Mouse (Mus musculus) adrenal gland, postnatal 4 days (tissue): ENCODE measurements around the gene Hepacam2. TPM values are rescaled to one million over a fixed set of nuclear protein-coding genes. Genes with fewer than 3 reads are reported as not detected.
"Not testable (repeated sequence)": the region's sequence is repeated elsewhere in the genome, so short reads cannot be mapped to it uniquely, and the experiment has no call there.

ENCODE experiments used
- DNase-seq, 2 experiments: peaks; one replicate each; pipeline ENCODE4 v3.0.0; 2021 to 2022; ENCODE audit warnings: low spot score in 2 of 2, mixed read lengths in 2 of 2
- long read RNA-seq, 2 experiments: library from polyadenylated mRNA; stranded (forward); transcript quantifications; one replicate each; pipeline ENCODE4 v2.0.0; 2021
- total RNA-seq, 2 experiments: library from RNA; stranded (reverse); gene quantifications; 2 replicates each; pipeline ENCODE4 v1.2.3; 2021

Hepacam2 gene
- total RNA-seq, result 1 to 10 TPM in 1 of 2 experiments, not detected in 1; 2.6 TPM
- long read RNA-seq, experiment 1, result 0 reads
- long read RNA-seq, experiment 2, partial matches to known transcripts, result 0 of 2 reads
- long read RNA-seq, experiment 2, other reads (novel, unspliced or antisense), result 0 of 2 reads

DNA sequence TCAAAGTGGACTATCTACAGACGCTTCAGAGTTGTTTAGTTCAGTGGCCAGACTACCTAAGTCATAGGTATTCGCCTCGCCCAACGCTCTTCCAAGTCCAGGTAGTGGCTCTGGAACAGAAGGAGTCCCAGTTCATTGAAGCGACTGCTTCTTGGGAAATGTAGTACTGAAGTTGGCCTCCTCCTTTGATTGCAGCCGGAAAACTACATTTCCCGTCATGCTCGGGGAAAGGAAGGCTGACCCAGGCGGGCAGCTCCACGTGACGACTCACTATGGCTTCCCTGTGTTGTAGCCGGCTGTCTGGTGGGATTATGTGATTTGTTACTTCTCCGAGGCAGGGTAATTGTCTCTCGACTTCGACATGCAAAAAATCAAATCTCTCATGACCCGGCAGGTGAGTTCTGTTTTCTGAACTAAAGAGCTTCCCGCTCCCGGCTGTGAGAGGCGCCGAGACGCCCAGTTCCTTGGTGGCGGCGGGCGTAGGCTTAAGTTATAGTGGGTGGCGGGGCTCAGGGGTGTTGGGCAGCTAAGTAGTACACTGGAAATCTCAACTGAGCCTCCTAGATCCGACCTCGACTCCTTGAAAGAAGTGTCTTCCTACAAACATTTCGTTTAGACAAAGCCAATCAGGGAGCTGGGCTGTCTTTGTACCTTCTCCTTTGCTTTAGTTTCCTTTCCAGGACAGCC lies at the start of gene Hepacam2, which contains the start of gene Vps50:
Gene Hepacam2 (minus strand): TSS at position 137 of the 687 bp plus-strand sequence.
Gene Vps50 (plus strand): TSS at position 221 of the 687 bp plus-strand sequence.
- peak; percentile 48 to 69 for DNase-seq

DNA sequence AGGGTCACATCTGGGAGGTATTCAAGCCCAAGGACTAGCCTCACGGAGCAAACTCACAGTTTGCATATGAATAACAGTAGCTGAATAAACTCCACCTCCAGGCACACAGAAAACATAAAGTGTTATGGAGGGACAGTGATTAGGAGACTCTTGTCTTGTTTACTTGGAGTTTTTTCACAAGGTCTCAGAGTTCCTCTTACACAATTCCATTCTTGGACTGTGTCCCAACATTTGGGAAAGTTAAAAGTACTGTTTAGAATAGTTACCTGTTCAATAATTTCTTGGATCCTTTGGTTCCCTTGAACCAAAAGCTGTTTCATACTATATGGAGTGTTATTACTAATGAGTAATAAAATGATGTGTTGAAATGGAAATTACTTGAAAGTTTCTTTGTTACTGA lies 46.9 kb upstream of the Hepacam2 start:
- DNase-seq, result no peak

DNA sequence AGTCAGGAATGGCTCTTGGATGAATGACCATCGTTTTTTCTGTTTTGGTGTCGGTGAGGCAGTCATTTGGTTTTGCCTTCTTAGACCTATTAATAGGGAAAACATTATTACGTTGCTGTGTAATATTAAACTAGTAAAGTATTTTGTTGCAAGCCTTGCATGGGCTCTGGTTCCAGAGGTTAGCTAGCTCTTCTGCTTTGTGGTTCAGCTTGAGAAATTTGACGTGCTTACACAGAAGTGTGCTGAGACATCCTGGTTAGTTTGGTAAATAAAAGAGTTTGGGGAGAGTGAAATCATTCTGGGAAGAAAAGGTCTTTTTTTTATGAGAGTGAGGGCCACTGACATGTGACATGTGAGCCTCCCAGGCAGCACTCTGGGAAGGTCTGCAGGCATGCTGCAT lies 45.8 kb upstream of the Hepacam2 start:
- DNase-seq, result no peak

DNA sequence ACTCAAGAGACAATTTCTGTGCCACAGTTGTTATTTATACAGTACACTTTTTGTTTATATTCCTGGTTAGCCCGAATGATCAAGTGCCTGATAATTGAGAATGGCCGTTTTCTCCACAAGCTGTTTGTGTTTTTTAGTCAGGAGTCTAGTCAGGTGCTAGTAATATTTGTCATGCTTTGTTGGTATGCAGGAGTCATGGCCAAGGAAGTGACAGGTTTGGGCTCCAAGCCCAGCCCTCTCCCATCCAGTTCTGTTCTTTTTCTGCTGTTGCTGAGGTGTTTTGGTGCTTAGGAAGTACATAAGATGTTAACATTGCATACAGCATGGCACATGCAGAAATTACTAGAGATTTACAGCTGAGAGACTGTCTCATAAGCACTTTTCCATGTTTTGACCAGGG lies 41.4 kb upstream of the Hepacam2 start:
- no peak for DNase-seq

DNA sequence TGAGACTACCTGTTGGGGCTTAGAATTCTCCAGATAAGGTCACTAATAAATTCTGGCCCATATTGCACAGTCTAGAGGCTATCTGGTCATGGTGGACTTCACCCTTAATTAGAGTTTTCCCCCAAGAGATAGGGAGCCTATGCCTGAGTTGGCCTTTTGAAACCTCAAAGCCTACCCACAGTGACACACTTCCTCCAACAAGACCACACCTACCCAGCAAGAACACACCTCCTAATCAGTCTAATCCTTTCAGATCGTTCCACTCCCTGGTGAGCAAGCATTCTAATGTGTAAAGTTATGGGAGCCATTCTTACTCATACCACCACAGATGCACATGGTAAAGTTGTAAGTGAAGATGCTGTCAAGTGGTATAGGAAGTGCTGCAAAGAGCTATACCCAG lies 38.0 kb upstream of the Hepacam2 start:
- DNase-seq, result no peak

DNA sequence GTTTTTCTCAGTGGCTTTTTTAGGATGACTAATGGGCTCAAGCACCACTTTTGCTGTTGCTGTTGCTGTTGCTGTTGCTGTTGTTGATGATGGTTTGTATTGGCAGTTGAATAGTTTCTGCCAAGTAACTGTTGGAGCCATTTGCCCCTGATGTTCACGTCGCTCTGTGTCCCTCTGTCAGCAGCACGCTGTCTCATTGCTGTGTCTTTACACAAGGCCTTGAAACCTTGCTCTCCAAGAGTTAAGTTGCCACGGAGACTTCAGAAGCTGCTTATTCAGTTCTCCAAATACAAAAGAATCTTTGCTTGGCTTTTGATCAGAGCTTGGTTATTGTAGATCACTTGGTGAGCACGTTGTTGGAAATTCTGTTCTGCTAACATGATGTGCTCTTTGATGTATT lies 33.3 kb upstream of the Hepacam2 start:
- no peak for DNase-seq

DNA sequence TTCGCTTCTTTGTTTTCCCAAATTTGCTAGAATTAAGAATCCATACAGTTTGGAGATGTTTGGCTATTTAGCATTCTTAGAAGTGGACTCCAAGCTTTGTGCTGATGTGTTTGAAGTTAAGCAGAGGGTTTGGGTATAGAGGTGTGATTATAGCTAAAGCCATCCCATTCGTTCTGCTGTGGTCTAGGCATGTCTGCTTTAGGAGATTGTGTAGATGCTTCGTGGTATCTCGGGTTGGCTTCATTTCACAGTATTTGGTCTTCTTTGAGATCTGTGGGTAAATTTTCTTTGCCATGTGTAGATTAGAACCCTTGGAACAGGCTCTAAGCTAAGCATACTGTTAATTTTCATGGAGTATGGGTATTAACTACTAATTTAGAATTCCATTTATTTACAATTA lies 30.1 kb upstream of the Hepacam2 start:
- no peak for DNase-seq

DNA sequence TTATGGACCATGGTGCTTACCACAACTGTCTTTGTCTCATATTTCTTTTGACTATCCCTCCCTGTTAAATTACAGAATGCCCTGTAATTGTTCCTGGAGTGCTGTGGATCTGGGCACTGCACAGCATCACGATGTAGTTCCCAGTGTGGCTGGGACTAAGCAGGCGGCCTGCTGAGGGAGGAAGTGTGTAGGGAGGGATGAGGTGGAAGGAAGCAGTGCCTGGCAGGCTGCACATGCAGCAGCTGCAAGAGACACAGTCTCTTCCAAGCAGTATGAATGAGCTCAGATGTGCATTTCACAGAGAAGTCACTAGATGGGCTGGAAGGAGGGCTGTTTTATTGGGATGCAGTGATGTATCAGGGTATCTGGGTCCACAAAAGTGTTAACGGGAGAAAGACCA lies 14.5 kb upstream of the Hepacam2 start:
- DNase-seq, result no peak

DNA sequence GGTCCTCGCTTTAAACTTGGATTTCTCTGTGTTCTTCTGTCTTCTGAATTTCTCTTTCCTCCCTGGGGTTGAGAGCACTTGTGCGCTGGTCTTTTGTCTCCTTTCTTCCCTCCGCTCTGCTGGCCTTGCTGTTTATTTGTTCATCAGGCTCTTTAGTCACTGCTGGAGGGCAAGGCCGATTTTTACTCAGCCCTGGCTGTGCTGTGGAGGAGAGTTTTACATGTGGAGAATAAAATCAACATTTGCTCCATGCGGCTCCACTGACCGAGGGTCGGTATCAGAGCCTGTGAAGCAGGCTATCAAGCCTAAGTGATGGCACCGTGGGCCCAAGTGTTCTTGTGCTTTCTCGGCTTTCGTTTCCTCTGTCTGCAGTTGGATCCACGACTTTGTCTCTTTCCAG lies 13.5 kb upstream of the Hepacam2 start:
- DNase-seq, result no peak

DNA sequence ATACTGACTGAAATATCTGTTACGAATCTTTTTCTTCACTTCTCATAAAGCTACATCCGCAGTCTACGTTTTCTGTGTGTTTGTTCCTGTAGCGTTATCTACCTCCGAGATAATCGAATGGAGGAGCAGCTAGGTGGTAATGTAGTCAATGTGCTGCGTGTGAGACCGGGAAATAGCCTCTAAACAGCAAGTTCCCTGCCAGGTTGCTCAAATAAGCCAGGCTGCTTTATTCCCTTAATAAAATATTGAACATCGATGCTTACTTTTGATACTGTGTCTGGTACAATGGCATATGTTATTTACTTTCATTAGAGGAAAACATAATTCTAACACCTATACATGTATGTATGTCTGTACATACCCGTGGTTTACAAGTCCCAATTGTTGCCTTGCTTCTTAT lies 13.0 kb upstream of the Hepacam2 start:
- no peak for DNase-seq

DNA sequence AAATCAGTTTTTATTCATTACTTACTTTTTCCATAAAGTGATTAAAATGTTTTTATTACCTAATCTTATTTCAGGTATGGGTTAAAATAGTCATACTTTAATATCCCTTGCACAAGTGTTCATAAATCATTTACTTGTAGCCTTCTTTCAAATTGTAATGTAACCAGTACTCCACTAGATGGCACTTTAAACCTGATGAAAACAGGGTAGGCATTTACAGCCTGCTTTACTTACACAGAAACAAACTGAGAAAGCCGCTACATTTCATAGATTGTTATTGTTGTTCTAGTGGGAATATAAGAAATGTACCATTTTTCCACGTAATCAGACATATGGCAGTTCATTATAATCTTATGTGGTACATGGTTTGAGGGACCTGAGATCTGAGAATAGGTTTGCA lies 11.7 kb upstream of the Hepacam2 start:
- no peak for DNase-seq

DNA sequence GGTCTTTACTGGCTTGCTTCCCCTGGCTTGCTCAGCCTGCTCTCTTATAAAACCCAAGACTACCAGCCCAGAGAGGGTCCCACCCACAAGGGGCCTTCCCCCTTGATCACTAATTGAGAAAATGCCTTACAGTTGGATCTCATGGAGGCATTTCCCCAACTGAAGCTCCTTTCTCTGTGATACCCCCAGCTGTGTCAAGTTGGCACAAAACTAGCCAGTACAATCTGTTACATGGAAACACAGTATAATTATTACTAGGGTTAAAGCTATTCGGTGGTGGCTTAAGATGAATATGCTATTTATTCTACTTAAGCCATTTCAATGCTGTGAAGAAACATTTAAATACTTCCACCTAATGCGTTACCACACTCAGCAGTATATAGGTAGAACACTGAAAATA lies 10.1 kb upstream of the Hepacam2 start:
- DNase-seq, result not testable (repeated sequence)

DNA sequence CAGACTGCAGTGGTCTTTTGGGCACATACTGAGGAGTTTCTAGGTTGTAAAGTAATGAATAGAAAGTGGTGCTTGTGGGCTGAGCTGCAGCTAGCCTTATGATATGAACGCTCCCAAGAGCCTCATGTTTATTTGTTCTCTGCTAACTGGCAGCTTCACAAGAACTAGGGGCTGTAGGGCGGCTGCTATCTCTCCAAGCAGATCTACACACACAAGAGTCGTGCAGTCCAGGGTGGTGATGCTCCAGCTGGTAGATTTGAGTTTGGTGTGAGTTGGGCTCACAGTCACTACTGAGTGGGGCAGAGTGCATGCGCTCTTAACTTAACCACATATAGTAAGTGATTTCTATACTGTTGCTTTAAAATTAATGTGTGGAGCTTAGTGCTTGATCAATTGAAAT lies 9.0 kb upstream of the Hepacam2 start:
- no peak for DNase-seq

DNA sequence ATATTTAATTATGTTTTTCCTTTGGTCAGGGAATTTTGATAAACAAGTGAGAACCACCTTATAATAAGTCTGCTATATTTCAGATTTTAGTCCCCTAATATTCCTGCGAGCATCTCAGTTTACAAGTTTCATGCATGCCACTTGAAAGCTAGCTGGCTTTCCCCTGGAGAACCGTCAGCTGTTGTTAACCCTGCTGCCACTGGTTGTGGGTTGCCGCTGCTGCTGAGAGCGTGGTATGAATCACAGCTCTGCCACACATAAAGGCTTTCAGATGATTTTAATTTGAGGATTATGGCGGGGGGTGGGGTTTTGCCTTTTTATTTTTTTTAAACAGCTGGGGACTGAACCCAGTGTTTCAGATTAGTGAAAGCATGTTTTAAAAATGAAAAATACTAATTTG lies 7.2 kb upstream of the Hepacam2 start:
- DNase-seq, result no peak

DNA sequence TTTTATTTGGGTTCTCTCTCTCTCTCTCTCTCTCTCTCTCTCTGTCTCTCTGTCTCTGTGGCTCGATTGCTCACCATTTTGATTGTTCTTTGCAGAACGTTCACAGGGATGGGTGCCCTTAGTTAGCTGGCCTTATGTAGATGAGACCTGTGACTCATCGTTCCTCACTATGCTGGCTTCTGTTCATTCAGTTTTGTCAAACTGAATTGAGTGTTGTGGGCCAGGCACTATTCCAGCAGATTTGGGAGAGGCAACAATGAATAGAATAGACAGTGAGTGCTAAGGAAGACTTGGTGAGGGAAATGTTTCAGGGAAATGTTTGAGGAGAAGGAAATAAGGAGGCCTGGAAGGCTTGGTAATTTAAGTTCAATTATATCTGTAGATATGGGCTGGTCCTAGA lies 2.2 kb upstream of the Hepacam2 start:
- DNase-seq, result no peak

DNA sequence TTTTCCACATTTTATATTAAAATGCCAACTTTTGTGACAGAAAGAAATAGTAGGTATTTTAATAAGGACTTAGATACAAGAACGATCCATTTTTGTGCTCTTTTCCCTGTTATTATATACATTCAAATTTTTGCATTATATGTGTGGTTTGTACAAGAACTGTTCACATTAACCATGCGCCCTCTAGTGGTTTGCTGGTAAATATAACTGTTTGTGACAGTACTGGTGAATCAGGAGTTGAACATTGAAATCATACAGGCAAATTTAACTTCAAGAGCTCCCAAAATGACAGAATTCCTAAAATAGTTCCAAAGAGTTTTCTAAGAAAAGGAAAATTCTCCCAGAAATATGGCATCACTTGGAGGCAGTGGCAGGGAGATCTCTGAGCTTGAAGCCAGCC lies 1.9 kb downstream of the Hepacam2 start:
- DNase-seq, result no peak

DNA sequence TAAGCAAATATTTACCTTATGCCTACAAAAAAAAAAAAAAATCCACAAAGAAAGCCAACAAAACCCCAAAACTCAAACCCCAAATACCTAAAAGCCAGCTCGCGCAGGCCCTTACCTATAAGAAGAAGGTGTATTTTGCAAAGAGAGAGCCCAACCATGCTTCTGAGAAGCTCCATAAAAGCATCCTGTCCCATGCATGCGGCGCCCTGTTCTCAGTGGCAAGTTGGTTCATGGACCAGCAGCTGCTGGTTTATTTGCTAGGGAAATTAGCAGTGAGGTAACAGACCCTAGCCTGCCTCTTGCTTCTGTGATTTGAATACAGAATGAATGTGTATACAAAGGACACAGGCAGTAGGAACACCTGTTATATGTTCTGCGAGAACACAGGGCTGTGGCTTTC lies 3.8 kb downstream of the Hepacam2 start:
- no peak for DNase-seq

DNA sequence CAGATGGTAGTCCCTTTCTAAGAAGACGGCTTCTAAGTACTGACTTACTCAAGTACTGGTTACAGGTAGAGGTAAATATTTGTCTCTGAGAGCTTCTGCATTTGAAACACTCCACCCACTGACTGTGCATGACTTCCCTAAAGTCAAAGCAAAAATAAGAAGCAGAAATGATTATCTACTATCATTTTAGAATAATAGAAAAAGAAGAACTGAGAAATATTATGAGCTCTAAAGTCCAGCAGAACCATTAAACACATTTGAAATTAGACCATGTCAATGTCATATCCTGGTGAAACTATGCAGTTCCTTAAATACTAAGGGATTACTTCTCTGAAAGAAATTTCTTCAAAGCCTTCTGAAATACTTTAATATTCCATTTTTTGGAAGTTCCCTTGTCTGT lies 10.7 kb downstream of the Hepacam2 start:
- DNase-seq, result no peak

DNA sequence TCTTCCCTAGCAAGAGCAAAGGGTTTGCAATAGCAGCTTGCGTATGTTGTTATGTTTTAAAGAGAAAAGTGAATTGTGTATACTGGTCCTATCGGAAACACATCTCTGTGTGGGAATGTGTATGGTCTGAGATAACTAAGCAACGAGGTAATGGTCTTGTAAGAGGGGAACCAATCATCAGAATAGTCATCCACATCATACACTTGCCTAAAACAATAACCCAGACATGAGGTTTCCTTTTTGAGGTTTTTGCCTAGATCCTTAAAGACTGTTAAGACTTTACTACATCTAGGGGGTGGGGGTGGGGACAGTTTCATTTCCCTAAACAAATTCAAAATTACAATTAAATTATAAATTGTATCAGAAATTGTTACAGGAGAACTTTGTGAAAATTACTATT lies 13.0 kb downstream of the Hepacam2 start:
- DNase-seq, result no peak

DNA sequence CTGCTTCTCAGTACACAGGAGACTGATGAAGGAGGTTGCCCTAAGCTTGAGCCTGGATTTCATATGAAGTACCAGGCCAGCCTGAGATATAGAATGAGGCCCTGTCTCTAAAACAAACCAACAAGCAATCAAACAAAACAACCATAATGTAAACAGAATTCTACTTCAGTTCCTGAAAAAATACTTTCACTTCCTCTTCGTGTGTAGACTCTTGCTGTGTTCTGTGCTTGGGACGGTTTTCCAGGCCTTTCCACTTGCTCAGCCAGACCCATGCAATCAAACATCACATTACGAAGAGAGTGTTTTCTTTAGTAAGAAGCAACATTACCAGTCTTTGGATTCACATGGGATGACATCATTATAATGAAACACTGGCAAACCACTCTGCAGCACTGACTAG lies 16.4 kb downstream of the Hepacam2 start:
- DNase-seq, result no peak

DNA sequence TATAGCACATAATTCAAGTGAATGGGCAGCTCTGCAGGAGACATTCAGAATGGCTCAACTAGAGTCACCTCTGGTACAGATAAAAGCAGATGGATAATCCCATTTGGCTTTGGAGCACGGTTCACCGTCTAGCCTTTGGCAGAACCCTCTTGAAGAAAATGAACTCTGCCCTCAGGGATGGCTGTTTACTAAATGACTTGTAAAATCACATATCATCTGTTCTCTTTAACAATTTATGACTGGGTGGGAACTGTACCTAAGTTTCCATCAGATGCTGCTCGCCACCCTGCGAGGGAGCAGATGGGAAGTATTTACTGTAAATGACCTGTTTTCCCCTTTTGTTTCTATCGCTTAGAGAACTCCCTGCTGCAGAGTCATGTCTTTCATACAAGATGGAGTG lies 18.2 kb downstream of the Hepacam2 start:
- DNase-seq, result no peak

DNA sequence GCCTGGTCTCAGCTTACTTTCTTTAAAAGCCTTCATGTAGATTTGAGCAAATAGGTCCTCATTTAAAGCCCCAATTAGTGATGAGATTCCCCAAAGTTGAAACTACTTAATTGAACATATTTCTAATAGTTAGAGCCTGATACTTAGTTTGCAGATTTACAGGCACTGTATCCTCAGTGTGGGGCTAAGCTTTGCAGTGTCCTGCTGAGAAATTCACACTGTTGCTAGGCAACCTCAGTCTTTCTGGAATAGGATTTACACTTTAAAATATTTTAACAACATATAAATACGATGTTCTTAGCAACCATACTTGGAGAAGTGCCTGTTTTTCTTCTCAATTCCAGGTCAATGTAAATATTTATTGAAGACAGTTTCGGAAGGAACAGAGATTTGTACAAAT lies 21.8 kb downstream of the Hepacam2 start:
- no peak for DNase-seq

DNA sequence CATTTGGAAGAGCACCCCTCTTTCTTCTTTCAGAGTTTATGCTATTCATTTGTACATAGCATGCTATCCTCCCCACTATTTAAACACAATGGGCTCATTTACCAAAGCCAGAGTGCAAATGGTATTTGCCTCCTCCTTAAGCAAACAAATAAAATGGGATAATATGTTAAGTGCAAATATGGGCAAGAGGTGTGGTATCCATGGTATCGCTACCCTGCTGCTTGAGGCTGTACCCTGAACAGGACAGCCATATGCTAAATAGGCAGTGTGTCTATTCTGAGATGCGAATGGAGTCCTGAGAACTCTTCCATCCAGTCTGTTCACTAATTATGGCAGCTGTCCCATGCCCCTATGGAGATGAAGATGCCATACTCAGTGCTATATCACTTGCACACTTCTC lies 27.4 kb downstream of the Hepacam2 start:
- DNase-seq, result no peak
